Mouse (Mus musculus) megakaryocyte-erythroid progenitor cell, adult 5-6 weeks (primary cell): ENCODE measurements around the gene Dnajb8. TPM values are rescaled to one million over a fixed set of nuclear protein-coding genes. Genes with fewer than 3 reads are reported as not detected.

Experiments
- ATAC-seq: replicated peaks from 2 replicates; pipeline ENCODE4 v1.8.0; 2016; ENCODE audit warnings: mild to moderate bottlenecking, inconsistent platforms; ENCODE audit not compliant: severe bottlenecking, poor library complexity, low FRiP score, low TSS enrichment
- total RNA-seq, 2 experiments: library from RNA; stranded (forward) in 1 of 2; stranded (reverse) in 1 of 2; fragments of 200-1000, 215-1000 nt in 1 of 2; fragments of >200 nt in 1 of 2; fragmentation: Nextera tagmentation in 1 of 2; gene quantifications; 2 replicates each; pipeline ENCODE4 v1.2.3; 2014 to 2017

Dnajb8 gene
- total RNA-seq (2014; fragmentation: Nextera tagmentation), result not detected in 2 replicates
- not detected in 2 replicates for total RNA-seq (2017)

- ATAC-seq, result no peak
Observed at GRCm38 (mm10) chr6:88221968-88222367, at the start of gene Dnajb8. Gene Dnajb8, plus strand, starts transcription at chr6:88222268.

- ATAC-seq, result no peak
Observed at GRCm38 (mm10) chr6:88174191-88174590, 47.9 kb upstream of the Dnajb8 start.

GRCm38 (mm10) chr6:88174676-88175075 is 47.4 kb upstream of the Dnajb8 start:
- no peak for ATAC-seq

- no peak for ATAC-seq
Observed at GRCm38 (mm10) chr6:88184671-88185070, 37.4 kb upstream of the Dnajb8 start.

- ATAC-seq, result no peak
Observed at GRCm38 (mm10) chr6:88188148-88188547, 33.9 kb upstream of the Dnajb8 start.

- peak; percentile 68 for ATAC-seq
Observed at GRCm38 (mm10) chr6:88189312-88190042, 32.6 kb upstream of the Dnajb8 start.

GRCm38 (mm10) chr6:88190043-88190309 is 32.1 kb upstream of the Dnajb8 start:
- no peak for ATAC-seq

- ATAC-seq, result no peak
Observed at GRCm38 (mm10) chr6:88190310-88191023, 31.6 kb upstream of the Dnajb8 start.

GRCm38 (mm10) chr6:88191024-88191365 is 31.1 kb upstream of the Dnajb8 start:
- ATAC-seq, result no peak

- no peak for ATAC-seq
Observed at GRCm38 (mm10) chr6:88191411-88192070, 30.5 kb upstream of the Dnajb8 start.

- ATAC-seq, result no peak
Observed at GRCm38 (mm10) chr6:88192756-88193155, 29.3 kb upstream of the Dnajb8 start.

GRCm38 (mm10) chr6:88193433-88194052 is 28.5 kb upstream of the Dnajb8 start, which contains the start of gene Gata2:
Gene Gata2, plus strand, starts transcription at chr6:88193891.
- ATAC-seq, result no peak

- ATAC-seq, result no peak
Observed at GRCm38 (mm10) chr6:88194053-88194977, 27.8 kb upstream of the Dnajb8 start.

GRCm38 (mm10) chr6:88194978-88195325 is 27.1 kb upstream of the Dnajb8 start:
- ATAC-seq, result no peak

GRCm38 (mm10) chr6:88196054-88196732 is 25.9 kb upstream of the Dnajb8 start:
- no peak for ATAC-seq

- no peak for ATAC-seq
Observed at GRCm38 (mm10) chr6:88196733-88197312, 25.2 kb upstream of the Dnajb8 start.

- ATAC-seq, result no peak
Observed at GRCm38 (mm10) chr6:88197313-88198069, 24.6 kb upstream of the Dnajb8 start.
